Mouse (Mus musculus): ENCODE data around the gene Dlg4.

- no peak for TF ChIP-seq CTCF (IDR thresholded peaks at IDR 0.05; ENCODE audit: low read depth)
- no peak for TF ChIP-seq EP300 (IDR thresholded peaks at IDR 0.05; ENCODE audit: low read depth)
Observed at GRCm38 (mm10) chr11:70066701-70067100, 50.0 kb downstream of the Dlg4 start.

Measured in liver, embryonic 14.5 days (tissue).